Mouse (Mus musculus) C2C12 (cell line): ENCODE data around the gene Defb48.

Source experiments
- CEBPB ChIP-seq: IDR thresholded peaks from one replicate; pipeline ENCODE4 v1.6.1; 2011; ENCODE audit warnings: low read depth, mild to moderate bottlenecking, control low read depth, moderate library complexity
- CTCF ChIP-seq: IDR thresholded peaks from one replicate; pipeline ENCODE4 v1.5.1; 2011; ENCODE audit not compliant: control insufficient read depth, insufficient read depth, insufficient read length
- FOSL1 ChIP-seq: IDR thresholded peaks from one replicate; pipeline ENCODE4 v1.8.0; 2011; ENCODE audit warnings: mild to moderate bottlenecking, low read length; ENCODE audit not compliant: poor library complexity, insufficient read depth, severe bottlenecking
- MAX ChIP-seq: IDR thresholded peaks from one replicate; pipeline ENCODE4 v1.6.1; 2011; ENCODE audit warnings: mild to moderate bottlenecking, control low read depth
- MYOD1 ChIP-seq: IDR thresholded peaks from one replicate; pipeline ENCODE4 v1.6.1; 2011; ENCODE audit warnings: low read depth; ENCODE audit not compliant: control insufficient read depth, insufficient read length
- MYOG ChIP-seq: IDR thresholded peaks from one replicate; pipeline ENCODE4 v1.6.1; 2011; ENCODE audit not compliant: control insufficient read depth, insufficient read length; ENCODE audit errors: extremely low read depth
- USF1 ChIP-seq: IDR thresholded peaks from one replicate; pipeline ENCODE4 v1.6.1; 2011; ENCODE audit warnings: low read depth, mild to moderate bottlenecking, control low read depth, moderate library complexity

DNA sequence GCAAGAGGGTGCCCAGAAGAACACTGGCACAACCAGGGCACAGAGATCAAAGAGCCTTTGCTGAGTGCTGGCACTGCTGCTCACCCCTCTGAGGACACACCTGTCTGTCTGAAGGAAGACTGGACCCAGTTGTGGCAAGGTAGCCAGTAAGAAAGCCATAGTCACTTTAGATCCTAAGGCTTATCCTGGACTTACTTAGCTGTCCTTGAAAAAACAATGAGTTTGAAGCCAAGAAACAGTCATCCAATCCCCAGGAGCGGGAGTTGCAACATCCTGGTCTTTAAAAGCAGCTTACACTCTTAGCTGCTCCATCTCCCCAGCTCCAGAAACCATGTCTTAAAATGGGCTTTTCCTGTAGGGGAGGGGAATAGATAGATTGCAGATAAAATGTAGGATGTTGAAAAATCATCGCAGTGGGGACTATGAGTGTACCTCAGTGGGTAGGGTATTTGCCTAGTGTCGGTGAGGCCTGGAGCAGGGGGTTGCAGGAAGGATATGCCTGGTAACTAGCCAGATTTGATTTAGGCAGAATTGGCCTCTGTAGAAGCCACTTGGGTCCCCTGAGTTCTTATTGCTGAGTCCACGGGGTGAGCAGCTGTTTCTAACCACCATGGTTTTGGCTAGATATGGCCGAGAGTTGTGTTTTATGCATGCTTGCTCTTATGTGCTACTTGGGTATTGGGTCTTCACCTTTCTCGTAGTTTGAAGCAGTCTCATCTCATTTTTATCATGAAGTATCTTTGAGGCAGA, 47.5 kb downstream of the Defb48 start:
- TF ChIP-seq CTCF (no peak), CEBPB (no peak), USF1 (no peak), MYOD1 (no peak), FOSL1 (no peak), MAX (no peak), MYOG (no peak)
